Mouse (Mus musculus): ENCODE measurements around the gene Nup205. TPM values are rescaled to one million over a fixed set of nuclear protein-coding genes. Genes with fewer than 3 reads are reported as not detected.

The Nup205 gene
- polyA plus RNA-seq, 1 experiment from 2014 or later, result 27.7 TPM

DNA sequence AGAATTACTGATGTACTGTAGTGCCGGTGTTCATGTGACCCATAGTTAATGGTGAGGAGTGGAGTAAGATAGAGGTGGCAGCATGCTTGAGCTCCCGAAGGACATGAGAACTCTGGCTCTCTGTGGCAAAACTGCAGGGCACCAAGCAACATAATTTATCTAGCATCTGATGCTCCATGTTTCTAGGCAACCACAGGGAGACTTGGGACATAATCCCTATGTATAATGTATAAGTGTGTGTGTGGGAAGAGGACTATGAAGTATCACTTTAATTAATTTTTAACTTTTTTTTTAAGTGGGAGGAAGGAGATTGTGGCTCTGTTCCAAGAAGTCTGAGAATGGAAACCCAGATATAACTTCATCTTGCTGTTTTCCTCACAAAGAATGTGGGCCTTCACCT, 117.7 kb downstream of the Nup205 start:
- H3K4me3 ChIP-seq (replicated peaks; ENCODE audit: low read length), result no peak overlapping the region
- H3K36me3 ChIP-seq (replicated peaks; ENCODE audit: control insufficient read depth, insufficient read depth), result no peaks in the 10 kb centered on the region
- no peak overlapping the region for H3K4me2 ChIP-seq (replicated peaks)
- no peak overlapping the region for H3K9ac ChIP-seq
- H3K27ac ChIP-seq, result no peak overlapping the region
- no peaks in the 10 kb centered on the region for H3K9me3 ChIP-seq (ENCODE audit: control insufficient read depth, low read length)
- DNase-seq (ENCODE audit: low spot score) (no peak), ATAC-seq (ENCODE audit: low FRiP score) (peak; percentile 51)
- 0 out of 2 replicates have a peak, but pooled peaks cover 4% of the 10 kb centered on the region for H3K4me1 ChIP-seq (replicated peaks; ENCODE audit: control insufficient read depth, insufficient read depth, low read length)
- WGBS, result 62% methylated on average over 2 of the region's 2 CpGs
- H3K27me3 ChIP-seq (ENCODE audit: control insufficient read depth, insufficient read depth, low read length), result no peaks in the 10 kb centered on the region

DNA sequence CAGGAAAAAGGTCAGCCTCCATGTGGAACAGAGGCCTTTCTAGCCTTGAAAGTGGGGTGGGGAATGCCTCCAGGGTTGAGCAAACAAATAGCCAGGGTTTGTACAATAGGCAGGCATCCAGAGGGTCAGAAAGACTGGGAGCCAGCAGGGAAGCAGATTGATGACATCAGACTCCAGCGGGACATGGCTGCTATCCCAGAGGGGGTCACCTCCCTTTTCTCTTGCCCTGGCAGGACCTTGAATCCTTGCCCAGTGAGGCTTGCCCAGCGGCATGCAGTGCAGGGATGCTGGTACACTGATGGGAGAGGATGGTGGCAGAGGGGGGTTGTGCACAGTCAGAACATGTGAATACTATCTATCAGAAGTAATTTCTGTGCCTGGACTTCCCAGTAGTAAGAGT, 119.8 kb downstream of the Nup205 start:
- ATAC-seq (ENCODE audit: low FRiP score) (peak; percentile 72; the same call in 1 of the 2 replicates), DNase-seq (ENCODE audit: low spot score) (no peak)
- no peak overlapping the region for H3K27ac ChIP-seq
- H3K4me2 ChIP-seq (replicated peaks), result no peak overlapping the region
- no peak overlapping the region for H3K9ac ChIP-seq
- 0 out of 2 replicates have a peak, but pooled peaks cover 4% of the 10 kb centered on the region for H3K4me1 ChIP-seq (replicated peaks; ENCODE audit: control insufficient read depth, insufficient read depth, low read length)
- H3K4me3 ChIP-seq (replicated peaks; ENCODE audit: low read length), result no peak overlapping the region
- H3K36me3 ChIP-seq (replicated peaks; ENCODE audit: control insufficient read depth, insufficient read depth), result no peaks in the 10 kb centered on the region
- no peaks in the 10 kb centered on the region for H3K27me3 ChIP-seq (ENCODE audit: control insufficient read depth, insufficient read depth, low read length)
- WGBS, result 27% methylated on average over 2 of the region's 2 CpGs
- no peaks in the 10 kb centered on the region for H3K9me3 ChIP-seq (ENCODE audit: control insufficient read depth, low read length)

Other genes starting within 250 kb of the Nup205 start
- 0.48 and 0.78 TPM in 2 replicates for gene Slc23a4, start 189.0 kb upstream of the Nup205 start, polyA plus RNA-seq (2014; fragmentation: Nextera tagmentation; extraction: Ambion mirVana)
- gene Cnot4, start 43.7 kb upstream of the Nup205 start, polyA plus RNA-seq (2014; fragmentation: Nextera tagmentation; extraction: Ambion mirVana), result 34.3 and 40.2 TPM in 2 replicates
- gene Slc13a4, start 130.7 kb downstream of the Nup205 start, polyA plus RNA-seq (2014; fragmentation: Nextera tagmentation; extraction: Ambion mirVana), result 7.5 and 7.8 TPM in 2 replicates
- 0.93 and 1.1 TPM in 2 replicates for gene Fam180a, start 148.7 kb downstream of the Nup205 start, polyA plus RNA-seq (2014; fragmentation: Nextera tagmentation; extraction: Ambion mirVana)